Mouse (Mus musculus) adrenal gland, postnatal 36 days (tissue): ENCODE data around the gene Hjurp. TPM values are rescaled to one million over a fixed set of nuclear protein-coding genes. Genes with fewer than 3 reads are reported as not detected.
"Not testable (repeated sequence)": the region's sequence is repeated elsewhere in the genome, so short reads cannot be mapped to it uniquely, and the experiment has no call there.

Experiments used
- DNase-seq, 2 experiments: peaks; one replicate each; pipeline ENCODE4 v3.0.0; 2021; ENCODE audit warnings: mixed read lengths in 1 of 2
- total RNA-seq, 2 experiments: library from RNA; stranded (reverse); gene quantifications; 2 replicates each; pipeline ENCODE4 v1.2.3; 2021

Hjurp gene
- total RNA-seq, 2 experiments from 2014 or later = 31.0 to 35.9 TPM

GRCm38 (mm10) chr1:88238771-88239170 is 38.7 kb downstream of the Hjurp start:
- no peak for DNase-seq

GRCm38 (mm10) chr1:88237311-88237710 is 40.1 kb downstream of the Hjurp start:
- no peak for DNase-seq

- no peak for DNase-seq
Observed at GRCm38 (mm10) chr1:88235894-88236415, 41.5 kb downstream of the Hjurp start.

GRCm38 (mm10) chr1:88235046-88235893 is 42.2 kb downstream of the Hjurp start:
- no peak for DNase-seq

- DNase-seq = no peak
Observed at GRCm38 (mm10) chr1:88234646-88235045, 42.8 kb downstream of the Hjurp start.

- DNase-seq = no peak
Observed at GRCm38 (mm10) chr1:88234248-88234610, 43.2 kb downstream of the Hjurp start.

GRCm38 (mm10) chr1:88233421-88234247 is 43.8 kb downstream of the Hjurp start:
- DNase-seq = no peak

- DNase-seq = no peak
Observed at GRCm38 (mm10) chr1:88232664-88233380, 44.6 kb downstream of the Hjurp start.

- DNase-seq = no peak
Observed at GRCm38 (mm10) chr1:88231803-88232499, 45.5 kb downstream of the Hjurp start.

- no peak for DNase-seq
Observed at GRCm38 (mm10) chr1:88230981-88231802, 46.2 kb downstream of the Hjurp start.

GRCm38 (mm10) chr1:88230421-88230820 is 47.0 kb downstream of the Hjurp start:
- no peak for DNase-seq

- DNase-seq = no peak
Observed at GRCm38 (mm10) chr1:88229986-88230385, 47.4 kb downstream of the Hjurp start.

GRCm38 (mm10) chr1:88229566-88229965 is 47.9 kb downstream of the Hjurp start:
- no peak for DNase-seq

GRCm38 (mm10) chr1:88228121-88228520 is 49.3 kb downstream of the Hjurp start:
- DNase-seq = no peak

GRCm38 (mm10) chr1:88227482-88227881 is 50.0 kb downstream of the Hjurp start:
- no peak for DNase-seq

GRCm38 (mm10) chr1:88226670-88227379 is 50.6 kb downstream of the Hjurp start, which contains the start of gene Mroh2a:
Gene Mroh2a (plus strand): TSS chr1:88226986.
- no peak for DNase-seq

- DNase-seq = no peak
Observed at GRCm38 (mm10) chr1:88225741-88226140, 51.7 kb downstream of the Hjurp start.

GRCm38 (mm10) chr1:88225301-88225700 is 52.1 kb downstream of the Hjurp start:
- not testable (repeated sequence) for DNase-seq

GRCm38 (mm10) chr1:88224029-88224776 is 53.2 kb downstream of the Hjurp start:
- DNase-seq = peak; percentile 60 to 67
